Mouse (Mus musculus): ENCODE measurements around the gene Smg9.

The Smg9 gene

DNA sequence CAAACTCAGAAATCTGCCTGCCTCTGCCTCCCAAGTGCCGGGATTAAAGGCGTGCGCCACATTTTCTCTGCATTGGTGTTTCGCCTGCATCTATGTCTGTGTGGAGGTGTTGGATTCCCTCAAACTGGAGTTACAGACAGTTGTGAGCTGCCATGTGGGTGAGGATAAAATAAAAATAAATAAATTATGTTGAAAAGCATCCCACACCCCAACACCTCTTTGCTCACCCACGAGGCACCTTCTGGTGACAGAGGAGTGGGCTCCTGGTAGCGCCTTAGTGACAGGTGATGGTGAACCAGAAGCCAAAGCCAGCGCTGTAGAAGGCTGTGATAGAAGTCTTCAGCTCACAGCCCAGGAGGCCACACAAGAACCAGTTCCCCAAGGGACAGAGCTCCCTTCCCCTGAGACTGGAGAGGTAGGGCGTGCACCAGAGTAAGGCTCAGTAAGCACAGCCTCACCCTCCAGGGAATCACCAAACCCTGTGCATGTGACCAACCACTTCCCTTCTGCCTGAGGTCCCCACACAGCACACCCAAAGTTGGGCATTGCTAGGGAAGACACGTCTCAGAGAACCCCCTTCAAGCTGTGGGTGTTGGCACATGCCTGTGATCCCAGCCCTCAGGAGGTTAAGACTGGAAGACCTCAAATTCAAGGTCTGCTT, 46.0 kb downstream of the Smg9 start:
- DNase-seq (ENCODE audit: low read depth, low spot score): no peak

DNA sequence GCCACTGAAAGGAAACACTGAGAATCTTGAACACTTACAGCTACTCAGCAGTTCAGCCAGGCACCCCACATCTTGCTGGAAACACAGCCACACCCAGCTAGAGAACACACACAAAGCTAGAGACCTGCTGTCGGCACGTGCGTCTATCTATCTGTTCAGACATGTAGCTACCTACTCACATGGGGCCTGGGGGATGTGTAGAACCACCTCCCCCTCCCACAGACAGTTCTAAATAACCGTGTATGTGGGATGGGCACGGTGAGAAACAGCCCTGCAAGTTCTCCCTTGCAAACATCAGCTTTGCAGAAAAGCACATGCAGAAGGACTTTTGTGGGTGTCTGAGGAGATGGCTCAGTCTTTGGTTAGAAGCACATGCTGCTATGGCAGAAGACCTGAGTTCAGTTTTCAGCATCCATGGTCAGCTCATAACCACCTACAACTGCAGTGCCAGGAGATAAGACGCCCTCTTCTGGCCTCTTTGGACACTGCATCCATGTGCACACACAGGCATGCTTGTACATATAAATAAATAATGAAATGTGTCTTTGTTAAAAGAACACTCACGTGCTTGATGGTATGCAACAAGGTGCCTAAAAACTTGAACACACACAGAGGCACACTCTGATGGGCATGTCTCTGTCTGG, 47.4 kb downstream of the Smg9 start:
- no peak for DNase-seq (ENCODE audit: low read depth, low spot score)

DNA sequence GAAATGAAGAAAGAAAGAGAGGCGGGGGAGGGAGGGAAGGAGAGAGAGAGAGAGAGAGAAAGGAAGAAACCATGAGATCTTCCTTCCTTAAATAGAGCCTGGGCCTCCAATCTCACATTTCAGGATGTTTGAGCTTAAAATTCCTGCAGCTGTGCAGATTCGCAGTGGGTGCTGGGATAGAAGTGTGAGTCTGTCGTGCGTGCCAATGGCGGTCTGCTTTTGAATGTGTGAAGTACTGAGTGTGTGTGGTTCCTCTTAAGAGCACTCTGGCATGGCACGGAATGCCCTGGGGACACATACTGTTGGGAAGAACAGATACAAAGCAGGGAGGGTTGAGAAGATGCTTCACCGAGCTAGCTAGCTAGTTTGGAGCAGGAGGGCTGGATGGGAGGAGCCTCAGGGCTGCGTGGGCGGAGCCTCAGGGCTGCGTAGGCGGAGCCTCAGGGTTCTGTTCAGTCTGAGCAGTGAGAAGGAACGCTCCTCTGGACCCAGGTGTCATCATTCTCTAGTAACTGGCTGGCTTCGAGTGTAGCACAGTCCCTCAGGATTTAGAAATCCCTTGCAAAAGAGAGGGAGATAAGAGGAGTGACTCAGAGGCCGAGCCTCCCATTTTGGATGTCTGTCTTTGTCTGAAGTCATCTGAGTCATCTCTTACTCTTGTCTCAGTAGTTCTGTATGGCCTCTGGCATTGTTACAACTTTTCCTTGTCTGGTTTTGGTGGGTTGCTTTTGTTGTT, 49.5 kb downstream of the Smg9 start:
- DNase-seq (ENCODE audit: low read depth, low spot score): no peak

- DNase-seq (ENCODE audit: low read depth, low spot score): no peak
Observed at GRCm38 (mm10) chr7:24450585-24451017, 51.2 kb downstream of the Smg9 start.

DNA sequence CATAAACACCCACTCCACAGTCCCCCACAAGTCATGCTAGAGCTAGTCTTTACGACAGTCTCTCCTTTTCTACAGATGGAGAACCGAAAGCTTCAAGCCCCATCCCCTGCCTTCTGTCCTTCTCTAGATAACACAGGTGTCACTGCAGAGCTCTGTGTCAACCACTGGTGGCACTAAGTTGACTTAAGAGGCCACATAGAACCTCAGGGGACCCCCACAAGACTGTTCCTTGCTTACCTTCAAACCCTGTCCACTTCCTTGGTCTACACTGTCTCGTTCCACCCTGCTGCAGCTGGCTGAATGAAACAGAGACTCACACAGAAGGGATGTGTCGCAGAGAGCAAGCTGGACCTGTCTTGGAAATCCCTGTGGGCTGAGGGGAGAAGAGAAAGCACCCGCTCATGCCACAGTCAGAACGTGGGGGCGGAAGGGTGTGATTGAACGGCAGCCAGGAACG, 52.5 kb downstream of the Smg9 start, which contains the start of gene Irgc1:
TSS of gene Irgc1 (minus strand) at position 443 of the 457 bp plus-strand sequence.
- no peak for DNase-seq (ENCODE audit: low read depth, low spot score)

DNA sequence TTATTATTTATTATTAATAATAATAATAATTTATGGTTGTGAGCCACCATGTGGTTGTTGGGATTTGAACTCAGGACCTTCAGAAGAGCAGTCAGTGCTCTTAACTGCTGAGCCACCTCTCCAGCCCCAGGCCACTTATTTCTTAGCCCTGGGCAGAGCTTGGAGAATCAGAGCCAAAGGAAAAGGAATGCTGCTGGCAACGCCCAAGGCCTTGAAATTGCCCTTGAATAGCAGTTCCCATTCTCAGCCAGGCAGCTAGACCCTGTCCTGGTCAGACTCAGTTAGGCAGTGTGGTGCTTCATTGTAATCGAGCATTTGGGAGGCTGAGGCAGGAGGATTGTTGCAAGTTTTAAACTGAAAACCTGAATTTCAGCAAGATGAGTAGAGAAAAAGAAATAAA, 54.8 kb downstream of the Smg9 start:
- no peak for DNase-seq (ENCODE audit: low read depth, low spot score)

- DNase-seq (ENCODE audit: low read depth, low spot score): no peak
Observed at GRCm38 (mm10) chr7:24455726-24456125, 56.3 kb downstream of the Smg9 start.

- DNase-seq (ENCODE audit: low read depth, low spot score): no peak
Observed at GRCm38 (mm10) chr7:24457726-24458370, 58.4 kb downstream of the Smg9 start.

GRCm38 (mm10) chr7:24459440-24459839, 60.0 kb downstream of the Smg9 start:
- DNase-seq (ENCODE audit: low read depth, low spot score): no peak

DNA sequence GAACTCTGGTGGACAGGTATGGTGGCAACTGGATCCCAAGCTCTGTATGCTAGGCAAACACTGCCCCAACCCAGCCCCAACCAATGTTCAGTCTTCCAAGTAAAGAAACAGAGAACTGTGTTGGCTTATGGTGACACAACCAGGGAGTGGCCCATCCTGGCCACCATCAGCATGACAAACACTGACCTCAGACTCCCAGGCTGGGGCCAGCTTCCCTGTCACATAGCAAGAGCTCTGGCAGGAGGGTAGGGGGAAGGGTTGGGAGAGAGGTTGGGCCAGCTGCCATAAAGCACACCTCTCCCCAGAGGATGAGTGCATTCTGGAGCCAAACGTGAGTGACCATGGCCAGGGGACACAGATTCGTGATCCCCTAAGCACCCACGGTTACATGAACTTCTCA, 60.4 kb downstream of the Smg9 start:
- DNase-seq (ENCODE audit: low read depth, low spot score): no peak

- no peak for DNase-seq (ENCODE audit: low read depth, low spot score)
Observed at GRCm38 (mm10) chr7:24461376-24462051, 62.1 kb downstream of the Smg9 start.

DNA sequence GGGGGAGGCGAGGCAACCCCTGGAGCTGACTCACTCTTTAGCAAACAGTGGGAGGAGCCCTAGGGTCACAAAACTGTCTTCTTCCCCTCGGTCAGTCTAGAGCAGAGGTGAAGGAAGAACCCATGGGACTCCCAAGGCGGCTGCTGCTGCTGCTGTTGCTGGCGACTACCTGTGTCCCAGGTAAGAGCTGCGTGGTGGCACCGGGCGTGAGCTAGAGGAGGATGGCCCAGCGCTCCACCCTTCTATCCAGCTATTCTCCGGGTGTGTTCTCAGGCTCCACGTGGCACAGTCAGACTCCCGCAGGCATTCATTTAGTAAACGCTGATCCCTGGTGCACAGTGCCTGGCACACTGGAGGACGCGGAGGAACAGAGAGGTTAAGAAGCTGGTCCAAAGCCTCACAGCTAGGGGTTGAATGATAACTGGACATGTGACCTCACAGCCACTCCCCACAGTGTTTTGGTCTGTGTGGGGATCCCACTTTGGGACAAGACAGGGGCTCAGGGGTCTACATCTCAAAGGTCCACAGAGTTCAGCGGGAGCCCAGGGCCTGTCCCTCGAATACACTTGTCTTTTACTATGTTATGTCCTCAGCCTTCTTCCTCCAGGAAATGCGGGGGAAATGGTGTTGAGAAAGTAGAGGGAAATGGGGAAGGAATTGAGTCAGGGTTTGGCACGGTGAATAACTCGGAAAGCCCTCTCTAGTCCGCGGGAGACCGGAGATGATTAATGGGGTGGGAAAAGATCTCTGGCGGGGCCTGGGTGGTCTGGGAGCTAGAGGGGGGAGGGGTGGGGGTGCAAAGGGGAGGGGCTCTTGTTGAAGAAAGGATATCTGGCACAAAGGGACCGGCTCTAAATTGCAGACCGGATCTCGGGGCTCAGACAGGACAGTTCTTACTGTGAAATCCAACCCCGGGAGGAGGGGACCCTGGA, 63.2 kb downstream of the Smg9 start, which contains the start of gene Plaur:
TSS of gene Plaur (plus strand) at position 97 of the 932 bp plus-strand sequence.
- DNase-seq (ENCODE audit: low read depth, low spot score): no peak

- no peak for DNase-seq (ENCODE audit: low read depth, low spot score)
Observed at GRCm38 (mm10) chr7:24466835-24467234, 67.4 kb downstream of the Smg9 start.

- DNase-seq (ENCODE audit: low read depth, low spot score): no peak
Observed at GRCm38 (mm10) chr7:24467886-24468285, 68.5 kb downstream of the Smg9 start.

DNA sequence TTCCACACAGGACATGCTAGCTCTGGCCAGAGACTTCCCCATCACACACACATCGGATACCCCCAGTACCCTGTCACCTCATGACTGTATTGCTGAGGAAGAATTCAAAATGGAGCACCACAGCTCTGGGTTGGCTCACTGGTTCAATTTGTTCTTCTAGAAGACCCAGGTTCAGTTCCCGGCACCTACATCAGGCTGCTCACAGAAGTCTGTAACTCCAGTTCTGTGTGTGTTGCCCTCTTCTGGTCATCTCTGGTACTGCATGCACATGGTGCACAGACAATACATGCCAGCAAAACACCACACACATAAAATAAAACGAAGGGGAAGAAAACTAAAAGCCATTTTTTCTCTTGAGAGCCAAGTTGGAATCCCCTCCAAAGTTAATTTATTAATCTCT, 69.7 kb downstream of the Smg9 start:
- no peak for DNase-seq (ENCODE audit: low read depth, low spot score)

DNA sequence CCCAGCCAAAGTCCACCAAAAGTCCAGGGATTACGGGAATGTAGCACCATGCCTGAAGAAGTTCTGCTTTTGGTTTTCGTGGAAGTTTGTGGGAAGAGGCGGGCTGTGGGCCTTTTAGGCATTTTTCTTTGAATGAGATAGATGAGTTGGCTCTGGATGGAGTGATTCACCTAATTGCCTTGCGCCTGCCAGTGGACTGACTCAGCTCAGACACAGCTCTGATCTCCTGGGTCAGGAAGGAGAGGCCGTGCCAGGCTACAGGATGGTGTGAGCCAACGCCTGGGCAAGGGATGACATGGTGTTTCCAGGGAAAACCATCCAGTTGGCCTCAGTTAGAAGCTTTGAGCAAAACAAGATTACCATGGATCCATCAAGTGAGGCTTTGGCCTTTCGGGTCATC, 70.9 kb downstream of the Smg9 start:
- DNase-seq (ENCODE audit: low read depth, low spot score): no peak

All from retina, adult 2 months (tissue).